Mouse (Mus musculus) lung, postnatal 0 days (tissue): ENCODE data around the gene Eif4g3. TPM values are rescaled to one million over a fixed set of nuclear protein-coding genes. Genes with fewer than 3 reads are reported as not detected.

Experiments
- ATAC-seq: fragments of 200-750 bp; cut with Nextera tagmentation; 2 replicates; pipeline ENCODE4 v1.8.0; 2017; ENCODE audit warnings: moderate library complexity
- DNase-seq: peaks from one replicate; pipeline ENCODE4 v3.0.0-alpha.2; 2016; ENCODE audit warnings: low spot score
- H3K27ac ChIP-seq: fragments of 300-500 bp; sonication (generic); 2 replicates; pipeline ENCODE4 v1.5.1; 2014; ENCODE audit warnings: antibody characterized with exemption, mild to moderate bottlenecking, low read length, mixed read lengths
- H3K27me3 ChIP-seq: fragments of 300-500 bp; sonication (generic); replicated peaks from 2 replicates; pipeline ENCODE4 v1.6.1; 2014; ENCODE audit warnings: low read length, mixed read lengths; ENCODE audit not compliant: insufficient read depth
- H3K36me3 ChIP-seq: fragments of 300-500 bp; sonication (generic); 2 replicates; pipeline ENCODE4 v1.6.1; 2014; ENCODE audit warnings: low read length, mixed read lengths; ENCODE audit not compliant: insufficient read depth
- H3K4me1 ChIP-seq: fragments of 300-500 bp; sonication (generic); 2 replicates; pipeline ENCODE4 v1.6.1; 2014; ENCODE audit warnings: antibody characterized with exemption, low read depth, low read length, mixed read lengths; ENCODE audit not compliant: insufficient read depth
- H3K4me2 ChIP-seq: fragments of 300-500 bp; sonication (generic); replicated peaks from 2 replicates; pipeline ENCODE4 v1.6.1; 2014; ENCODE audit warnings: low read depth, mild to moderate bottlenecking, low read length, moderate library complexity, mixed read lengths
- H3K4me3 ChIP-seq: fragments of 300-500 bp; sonication (generic); 2 replicates; pipeline ENCODE4 v1.5.1; 2014; ENCODE audit warnings: low read depth, low read length
- H3K9ac ChIP-seq: fragments of 300-500 bp; sonication (generic); replicated peaks from 2 replicates; pipeline ENCODE4 v1.6.1; 2014; ENCODE audit warnings: low read depth, mild to moderate bottlenecking
- H3K9me3 ChIP-seq: fragments of 300-500 bp; sonication (generic); 2 replicates; pipeline ENCODE4 v1.6.1; 2016; ENCODE audit warnings: low read length, mixed read lengths
- CTCF ChIP-seq: IDR thresholded peaks from 2 replicates; pipeline ENCODE4 v1.5.1; 2016; ENCODE audit warnings: antibody characterized with exemption, mild to moderate bottlenecking
- EP300 ChIP-seq: IDR thresholded peaks from 2 replicates; pipeline ENCODE4 v1.6.1; 2016; ENCODE audit warnings: antibody characterized with exemption, mild to moderate bottlenecking, control low read depth
- WGBS: fragments of 180-500 bp; shearing (Covaris S2); extraction: QIAGEN DNeasy Blood & Tissue Kit; methylation state at CpG from one replicate; pipeline ENCODE4 v1.1.7; 2014; 5-methylcytosine and 5-hydroxymethylcytosine counted together
- polyA plus RNA-seq: library from polyadenylated mRNA; unstranded; fragments of >200 nt; fragmentation: Nextera tagmentation; extraction: Ambion mirVana; gene quantifications from 2 replicates; pipeline ENCODE4 v1.2.1, GENCODE M21; 2015

Gene Eif4g3
- polyA plus RNA-seq, 1 experiment from 2014 or later = 17.2 TPM

GRCm38 (mm10) chr4:138160918-138161317, 168.1 kb downstream of the Eif4g3 start:
- WGBS = 61% methylated on average over 5 of the region's 5 CpGs
- DNase-seq (no peak), ATAC-seq (no peak)
- Histone ChIP-seq H3K4me1 (no peaks in the 10 kb centered on the region), H3K27ac (no peak overlapping the region), H3K36me3 (peaks cover 29% of the 10 kb centered on the region), H3K27me3 (no peaks in the 10 kb centered on the region), H3K4me2 (no peak overlapping the region), H3K4me3 (no peak overlapping the region), H3K9ac (no peak overlapping the region), H3K9me3 (no peaks in the 10 kb centered on the region)
- no peak for TF ChIP-seq CTCF
- TF ChIP-seq EP300 = no peak

- Histone ChIP-seq H3K4me1 (no peaks in the 10 kb centered on the region), H3K4me3 (no peak overlapping the region), H3K27me3 (no peaks in the 10 kb centered on the region), H3K9ac (no peak overlapping the region), H3K4me2 (no peak overlapping the region), H3K36me3 (peaks cover 31% of the 10 kb centered on the region), H3K27ac (no peak overlapping the region; the same call in 1 of the 2 replicates), H3K9me3 (no peaks in the 10 kb centered on the region)
- peak; percentile 43; the same call in 1 of the 2 replicates for ATAC-seq
- 50% methylated on average over 3 of the region's 3 CpGs for WGBS
- TF ChIP-seq CTCF (no peak), EP300 (no peak)
- peak; percentile 25 for DNase-seq
Measured at GRCm38 (mm10) chr4:138161550-138161949, 168.7 kb downstream of the Eif4g3 start.

- DNase-seq (no peak), ATAC-seq (no peak)
- Histone ChIP-seq H3K4me2 (no peak overlapping the region), H3K27ac (no peak overlapping the region), H3K9ac (no peak overlapping the region), H3K9me3 (no peaks in the 10 kb centered on the region), H3K27me3 (no peaks in the 10 kb centered on the region), H3K4me1 (no peaks in the 10 kb centered on the region), H3K36me3 (peaks cover 23% of the 10 kb centered on the region), H3K4me3 (no peak overlapping the region)
- TF ChIP-seq EP300 = no peak
- TF ChIP-seq CTCF = no peak
- 72% methylated on average over 2 of the region's 2 CpGs for WGBS
Measured at GRCm38 (mm10) chr4:138163836-138164235, 171.0 kb downstream of the Eif4g3 start.

- H3K36me3 ChIP-seq = peaks cover 18% of the 10 kb centered on the region
Measured at GRCm38 (mm10) chr4:138164860-138165259, 172.0 kb downstream of the Eif4g3 start.

GRCm38 (mm10) chr4:138166519-138166918, 173.7 kb downstream of the Eif4g3 start:
- TF ChIP-seq EP300 (no peak), CTCF (no peak)
- Histone ChIP-seq H3K27ac (no peak overlapping the region), H3K9ac (no peak overlapping the region), H3K4me3 (no peak overlapping the region), H3K4me1 (no peaks in the 10 kb centered on the region), H3K9me3 (no peaks in the 10 kb centered on the region), H3K36me3 (peaks cover 25% of the 10 kb centered on the region), H3K27me3 (no peaks in the 10 kb centered on the region), H3K4me2 (no peak overlapping the region)
- no peak for DNase-seq
- 80% methylated on average over 10 of the region's 10 CpGs for WGBS
- no peak for ATAC-seq

More at GRCm38 (mm10) chr4:138164860-138165259, 172.0 kb downstream of the Eif4g3 start:
- DNase-seq (no peak), ATAC-seq (no peak)
- Histone ChIP-seq H3K4me2 (no peak overlapping the region), H3K4me3 (no peak overlapping the region), H3K9ac (no peak overlapping the region), H3K9me3 (no peaks in the 10 kb centered on the region), H3K27me3 (no peaks in the 10 kb centered on the region), H3K4me1 (no peaks in the 10 kb centered on the region), H3K27ac (no peak overlapping the region)
- 91% methylated on average over 2 of the region's 2 CpGs for WGBS
- TF ChIP-seq CTCF = no peak
- TF ChIP-seq EP300 = no peak

- H3K4me1 ChIP-seq = no peaks in the 10 kb centered on the region
- ATAC-seq (no peak), DNase-seq (no peak)
- H3K27ac ChIP-seq = no peak overlapping the region
- H3K9ac ChIP-seq = no peak overlapping the region
- peaks cover 26% of the 10 kb centered on the region for H3K36me3 ChIP-seq
- no peaks in the 10 kb centered on the region for H3K9me3 ChIP-seq
- 76% methylated on average over 3 of the region's 3 CpGs for WGBS
- TF ChIP-seq EP300 (no peak), CTCF (no peak)
- H3K4me3 ChIP-seq = no peak overlapping the region
- no peaks in the 10 kb centered on the region for H3K27me3 ChIP-seq
- H3K4me2 ChIP-seq = no peak overlapping the region
Measured at GRCm38 (mm10) chr4:138168162-138168561, 175.3 kb downstream of the Eif4g3 start.

- H3K4me1 ChIP-seq = no peaks in the 10 kb centered on the region
- DNase-seq (no peak), ATAC-seq (no peak)
- no peaks in the 10 kb centered on the region for H3K27me3 ChIP-seq
- peaks cover 25% of the 10 kb centered on the region for H3K36me3 ChIP-seq
- H3K27ac ChIP-seq = no peak overlapping the region
- H3K9ac ChIP-seq = no peak overlapping the region
- H3K9me3 ChIP-seq = no peaks in the 10 kb centered on the region
- TF ChIP-seq EP300 = no peak
- TF ChIP-seq CTCF = no peak
- WGBS = 82% methylated on average over 4 of the region's 4 CpGs
- H3K4me2 ChIP-seq = no peak overlapping the region
- no peak overlapping the region for H3K4me3 ChIP-seq
Measured at GRCm38 (mm10) chr4:138169420-138169819, 176.6 kb downstream of the Eif4g3 start.
